Mouse (Mus musculus) erythroblast, adult 5-6 weeks (primary cell): ENCODE measurements around the gene Arl5b. TPM values are rescaled to one million over a fixed set of nuclear protein-coding genes. Genes with fewer than 3 reads are reported as not detected.

Source experiments
- ATAC-seq: replicated peaks from 2 replicates; pipeline ENCODE4 v1.8.0; 2016; ENCODE audit warnings: moderate number of reproducible peaks, mild to moderate bottlenecking, moderate TSS enrichment, inconsistent platforms; ENCODE audit not compliant: poor library complexity, low FRiP score, severe bottlenecking
- total RNA-seq, 2 experiments: library from RNA; stranded (forward) in 1 of 2; stranded (reverse) in 1 of 2; fragments of 150-400 nt in 1 of 2; fragments of 200-764, 138-1000 nt in 1 of 2; gene quantifications; 2 replicates each; pipeline versions ENCODE4 v1.2.3 to v1.2.4; 2015 to 2017; ENCODE audit warnings: low replicate concordance in 2 of 2

Arl5b gene
- total RNA-seq (2015; ENCODE audit: low replicate concordance), result 3.1 and 7.7 TPM in 2 replicates
- total RNA-seq (2017; ENCODE audit: low replicate concordance), result 2.2 and 4.4 TPM in 2 replicates

- ATAC-seq, result peak; percentile 100
Measured at GRCm38 (mm10) chr2:15049117-15049873, at the start of gene Arl5b. TSS of gene Arl5b (plus strand) at chr2:15049395.

- no peak for ATAC-seq
Measured at GRCm38 (mm10) chr2:15007531-15007930, 41.7 kb upstream of the Arl5b start.

DNA sequence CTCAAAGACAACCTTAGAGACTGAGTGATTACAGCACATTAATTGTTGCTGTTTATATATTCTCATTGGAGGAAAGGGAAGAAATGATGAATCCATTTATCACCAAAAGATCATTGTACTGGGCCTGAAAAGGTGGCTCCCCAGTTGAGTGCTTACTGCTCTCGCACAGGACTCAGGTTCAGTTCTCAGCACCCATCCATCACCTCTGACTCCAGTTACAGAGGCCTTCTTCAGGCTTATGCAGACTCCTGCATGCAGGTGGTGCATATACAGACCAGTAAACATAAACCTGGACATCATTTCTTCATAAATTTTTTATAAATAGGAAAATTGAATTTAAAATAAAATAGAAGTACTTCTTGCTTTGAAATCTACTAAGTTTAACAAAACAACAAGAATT is 41.1 kb upstream of the Arl5b start:
- ATAC-seq, result no peak

DNA sequence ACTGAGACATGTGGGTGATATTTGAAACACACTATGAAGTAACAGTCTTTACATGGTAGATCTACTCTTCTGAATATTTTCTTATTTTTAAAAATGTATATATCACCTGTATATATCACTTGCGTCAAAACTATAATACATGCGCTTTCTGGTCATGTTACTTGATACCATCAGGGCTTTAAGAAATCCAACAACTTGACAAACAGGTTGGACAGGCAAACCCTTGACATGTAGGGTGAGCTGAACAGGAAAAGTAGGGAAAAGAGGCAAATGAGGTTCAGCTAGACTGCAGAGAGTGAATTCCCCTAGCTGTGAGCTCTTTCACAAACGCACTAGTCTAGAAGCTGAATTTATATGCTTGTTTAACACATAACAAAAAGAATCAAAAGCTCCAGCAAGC is 22.4 kb upstream of the Arl5b start:
- ATAC-seq, result no peak

GRCm38 (mm10) chr2:15027816-15028215 is 21.4 kb upstream of the Arl5b start:
- ATAC-seq, result no peak

DNA sequence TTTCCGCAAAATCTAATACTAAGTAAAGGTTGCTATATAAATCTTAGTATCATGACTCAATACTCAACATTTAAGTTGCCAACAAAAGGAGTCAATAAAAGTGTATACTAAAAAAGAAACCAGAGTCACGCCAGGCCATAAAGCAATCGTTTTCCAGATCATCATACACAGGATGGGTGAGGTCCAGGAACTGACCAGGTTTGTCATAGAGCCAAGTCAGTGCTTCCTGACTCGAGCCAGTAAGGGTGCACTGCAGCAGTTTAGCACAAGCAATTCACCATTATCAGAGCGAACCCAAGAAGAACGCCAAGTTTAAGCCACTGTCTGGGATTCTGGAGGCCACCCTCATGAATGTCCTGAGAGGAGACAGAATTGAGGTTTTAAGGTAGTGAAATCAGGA is 10.5 kb upstream of the Arl5b start:
- no peak for ATAC-seq

- ATAC-seq, result no peak
Measured at GRCm38 (mm10) chr2:15040326-15040725, 8.9 kb upstream of the Arl5b start.

GRCm38 (mm10) chr2:15054496-15054895 is 5.3 kb downstream of the Arl5b start:
- ATAC-seq, result peak; percentile 27; the same call in 1 of the 2 replicates

GRCm38 (mm10) chr2:15054945-15055637 is 5.9 kb downstream of the Arl5b start, which contains the start of gene Nsun6:
TSS of gene Nsun6 (minus strand) at chr2:15055069.
- ATAC-seq, result peak; percentile 99

GRCm38 (mm10) chr2:15055741-15056151 is 6.6 kb downstream of the Arl5b start:
- no peak for ATAC-seq

DNA sequence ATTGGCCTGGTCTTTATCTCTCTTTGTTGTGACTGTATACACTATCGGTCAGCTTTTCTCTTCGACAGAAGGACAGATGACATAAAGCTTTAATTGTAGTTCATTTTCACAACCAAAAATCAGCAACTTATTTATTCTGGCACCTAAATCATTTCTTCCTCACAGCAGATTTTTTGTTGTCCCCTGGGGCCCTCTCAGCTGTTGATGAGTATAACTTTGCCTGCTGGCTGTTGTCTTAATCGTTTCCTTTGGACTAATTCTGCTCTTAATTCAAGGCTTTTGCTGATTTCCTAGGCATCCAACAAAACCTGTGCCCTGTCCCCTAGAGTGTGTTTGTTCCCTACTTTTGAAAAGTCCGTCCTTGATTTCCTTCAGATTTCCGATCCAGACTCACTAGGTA is 9.0 kb downstream of the Arl5b start:
- ATAC-seq, result no peak

DNA sequence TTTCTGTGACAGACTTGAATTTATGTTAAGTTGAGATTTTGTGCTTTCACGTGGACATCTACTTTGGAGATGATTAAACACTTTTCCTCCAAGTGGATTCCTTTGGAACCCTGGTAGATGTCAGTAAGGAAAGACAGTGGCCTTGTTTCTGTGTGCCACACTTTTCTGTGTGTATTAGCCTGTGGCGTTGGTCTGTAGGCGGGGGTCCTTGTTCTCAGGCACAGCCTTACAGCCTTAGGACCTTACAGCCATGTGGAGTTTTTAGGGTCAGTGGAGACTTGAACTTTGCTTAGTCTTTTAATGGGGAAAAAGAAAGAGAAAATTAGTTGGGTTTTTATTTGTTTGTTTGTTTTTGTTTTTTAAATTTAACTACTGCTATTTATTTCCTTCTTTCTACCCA is 11.7 kb downstream of the Arl5b start:
- no peak for ATAC-seq

DNA sequence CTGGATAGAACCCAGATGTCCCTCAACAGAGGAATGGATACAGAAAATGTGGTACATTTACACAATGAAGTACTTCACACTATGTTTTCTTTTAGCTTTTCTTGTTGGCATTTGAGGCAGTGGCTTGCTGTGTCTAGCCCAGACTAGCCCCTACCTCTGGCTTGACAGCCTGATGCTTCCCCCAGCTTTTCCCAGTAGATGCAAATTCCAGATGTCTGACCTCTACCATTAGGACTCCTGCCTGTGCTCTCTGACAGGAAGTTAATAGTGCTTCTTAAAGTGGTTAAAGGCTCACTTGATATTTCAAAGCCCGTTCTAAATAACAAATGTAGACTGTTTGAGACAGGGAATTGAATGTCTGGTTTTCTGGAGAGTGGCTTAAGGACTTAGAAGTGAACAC is 14.6 kb downstream of the Arl5b start:
- ATAC-seq, result no peak

- no peak for ATAC-seq
Measured at GRCm38 (mm10) chr2:15064380-15065269, 15.4 kb downstream of the Arl5b start.

- ATAC-seq, result no peak
Measured at GRCm38 (mm10) chr2:15065447-15065846, 16.3 kb downstream of the Arl5b start.

DNA sequence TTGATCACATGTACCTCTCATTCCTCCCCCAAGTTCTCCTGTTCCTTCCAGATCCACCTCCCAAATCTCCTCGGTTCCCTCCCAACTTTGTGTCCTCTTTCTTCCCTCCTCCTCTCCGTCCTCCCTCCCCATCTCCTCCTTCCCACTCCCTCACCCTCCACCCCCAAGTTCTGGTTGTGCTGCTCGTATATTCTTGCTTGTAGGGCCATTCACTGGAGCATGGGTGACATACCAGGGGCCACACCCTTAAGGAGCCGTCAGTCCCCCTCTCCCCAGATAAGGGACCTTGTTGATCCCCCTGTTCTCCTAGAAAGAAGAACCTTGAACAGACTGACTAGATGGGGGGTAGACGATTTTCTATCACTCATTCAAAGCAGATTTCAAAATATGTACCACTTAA is 17.9 kb downstream of the Arl5b start:
- ATAC-seq, result no peak

DNA sequence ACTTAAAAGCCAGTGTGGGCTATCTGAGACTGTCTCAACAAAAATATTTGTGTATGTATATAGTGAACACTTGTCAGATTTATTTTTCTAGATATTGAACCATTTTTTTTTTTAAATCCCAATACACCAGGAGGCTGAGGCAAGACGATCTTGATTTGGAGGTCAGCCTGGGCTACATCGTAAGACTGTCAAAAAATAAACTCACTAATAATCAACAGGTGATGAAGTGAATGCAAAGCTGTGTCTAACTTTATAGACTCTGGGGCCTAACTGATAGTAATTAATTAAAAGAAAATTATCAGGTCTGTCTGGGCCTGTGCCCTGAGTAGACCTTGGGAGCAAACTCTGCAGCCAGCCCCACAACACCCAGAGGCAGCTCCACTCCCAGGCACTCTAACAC is 34.5 kb downstream of the Arl5b start:
- no peak for ATAC-seq

DNA sequence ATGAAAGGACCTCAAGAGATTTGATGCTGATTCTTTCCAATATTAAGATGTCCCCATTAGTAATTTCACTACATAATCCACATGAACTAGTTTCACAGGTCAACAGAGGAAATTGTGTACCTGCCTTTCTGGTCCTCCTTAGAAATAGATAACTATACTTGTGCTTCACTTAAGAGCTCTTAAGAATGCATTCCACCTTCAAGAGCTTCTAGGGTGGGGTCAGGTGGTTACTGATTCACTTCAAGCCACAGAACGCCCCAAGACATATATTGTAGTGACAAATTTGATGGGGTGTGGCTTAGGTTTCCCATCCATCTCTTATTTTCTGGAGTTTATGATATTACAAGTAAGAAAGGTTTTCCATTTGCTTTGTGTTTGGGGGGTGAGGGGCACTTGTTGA is 38.1 kb downstream of the Arl5b start:
- no peak for ATAC-seq

DNA sequence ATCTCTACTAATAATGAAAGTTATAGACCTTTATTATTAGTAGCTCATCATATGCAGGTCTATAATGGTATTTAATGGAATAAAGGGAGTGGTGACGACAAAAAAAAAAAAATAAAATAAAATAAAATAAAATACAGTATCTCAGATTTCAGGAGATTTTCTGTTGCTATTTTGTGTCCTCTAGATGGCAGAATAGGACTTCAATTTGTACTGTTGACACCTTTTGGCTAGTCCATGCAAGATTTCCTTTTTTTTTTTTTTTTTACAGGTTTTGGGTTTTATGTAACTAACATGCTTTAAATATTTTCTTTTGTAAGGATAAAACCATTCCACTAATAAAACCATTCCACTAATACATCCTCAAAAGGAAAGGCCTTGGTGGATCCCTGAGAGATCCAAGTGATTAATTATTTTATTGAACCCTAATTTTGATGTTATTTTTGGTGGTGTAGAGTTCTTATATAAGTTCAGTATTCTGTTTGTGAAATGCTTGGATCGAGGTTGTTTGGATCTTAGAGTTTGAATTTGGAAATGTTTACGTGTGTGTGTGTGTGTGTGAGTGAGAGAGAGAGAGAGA is 47.4 kb downstream of the Arl5b start:
- ATAC-seq, result no peak

DNA sequence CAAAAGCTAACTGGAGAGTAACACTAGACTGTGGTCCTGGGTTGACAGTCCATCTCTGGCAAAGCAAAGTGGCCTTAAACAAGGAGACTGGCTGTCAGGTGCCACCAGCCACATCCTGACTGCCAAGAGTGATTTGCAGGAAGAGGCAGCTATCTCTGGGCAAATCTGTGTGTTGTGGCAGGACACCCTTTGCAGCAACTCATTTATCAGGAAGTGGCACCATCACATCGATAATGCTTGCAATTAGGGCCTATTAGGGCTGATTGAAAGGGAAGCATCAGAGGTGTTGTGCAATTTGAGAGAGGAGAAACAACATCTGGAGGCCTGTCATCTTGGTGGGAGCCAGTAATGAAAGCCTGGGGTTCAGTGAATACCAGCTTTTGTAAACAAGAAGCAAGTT is 55.2 kb downstream of the Arl5b start:
- ATAC-seq, result no peak
